Mouse (Mus musculus) testis, adult 2 months (tissue): ENCODE measurements around the gene Klhl42.

Source experiments
- CTCF ChIP-seq: fragments of 200-500 bp; IDR thresholded peaks from 2 replicates; pipeline ENCODE4 v1.5.1; 2012; ENCODE audit warnings: low read depth, mild to moderate bottlenecking, inconsistent platforms, low read length, moderate library complexity; ENCODE audit not compliant: control insufficient read depth, insufficient read depth, insufficient replicate concordance
- POLR2A ChIP-seq: fragments of 200-500 bp; IDR thresholded peaks from 2 replicates; pipeline ENCODE4 v1.6.1; 2012; ENCODE audit warnings: low read depth, mild to moderate bottlenecking, inconsistent platforms, low read length, moderate library complexity; ENCODE audit not compliant: control insufficient read depth

DNA sequence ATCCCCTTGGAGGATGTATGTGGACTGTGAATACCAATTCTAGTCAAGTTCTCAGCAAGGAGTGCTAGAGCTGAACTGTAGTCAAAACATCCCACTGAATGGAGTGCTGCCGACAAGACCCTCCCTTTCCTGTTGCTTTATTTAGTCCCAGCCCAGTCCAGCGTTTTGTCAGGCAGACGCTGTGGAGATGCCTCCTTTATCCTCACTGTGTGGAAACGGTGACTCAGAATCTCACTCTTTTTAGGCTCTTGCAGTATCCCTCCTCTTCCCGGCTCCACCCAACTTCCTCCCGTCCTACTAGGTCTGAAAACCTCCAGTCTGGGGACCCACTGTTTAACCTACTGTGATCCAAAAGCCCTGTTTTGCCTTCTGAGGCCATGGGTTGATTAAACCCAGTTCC, 30.1 kb downstream of the Klhl42 start:
- TF ChIP-seq CTCF (no peak), POLR2A (no peak)
